Mouse (Mus musculus) layer of hippocampus, adult 2 months (tissue): Measurements from ENCODE around the gene Rapgef1. TPM values are rescaled to one million over a fixed set of nuclear protein-coding genes. Genes with fewer than 3 reads are reported as not detected.
"Not testable (repeated sequence)": the region's sequence is repeated elsewhere in the genome, so short reads cannot be mapped to it uniquely, and the experiment has no call there.

Source experiments
- DNase-seq, 2 experiments: peaks; one replicate each; pipeline ENCODE4 v3.0.0; 2022; ENCODE audit warnings: low spot score in 2 of 2
- H3K27ac ChIP-seq: fragments of 200-600 bp; 2 replicates; pipeline ENCODE4 v1.8.1; 2022
- H3K4me3 ChIP-seq: fragments of 200-600 bp; 2 replicates; pipeline ENCODE4 v1.8.1; 2022; ENCODE audit warnings: mild to moderate bottlenecking
- CTCF ChIP-seq: fragments of 200-600 bp; conservative IDR thresholded peaks from 2 replicates; pipeline ENCODE4 v1.8.1; 2022; ENCODE audit warnings: antibody characterized with exemption, mild to moderate bottlenecking, moderate library complexity
- total RNA-seq, 2 experiments: library from RNA; stranded (reverse); gene quantifications; 2 replicates each; pipeline ENCODE4 v1.2.3; 2021

The Rapgef1 gene
- total RNA-seq, 2 experiments from 2014 or later: 91.3 to 94.9 TPM

DNA sequence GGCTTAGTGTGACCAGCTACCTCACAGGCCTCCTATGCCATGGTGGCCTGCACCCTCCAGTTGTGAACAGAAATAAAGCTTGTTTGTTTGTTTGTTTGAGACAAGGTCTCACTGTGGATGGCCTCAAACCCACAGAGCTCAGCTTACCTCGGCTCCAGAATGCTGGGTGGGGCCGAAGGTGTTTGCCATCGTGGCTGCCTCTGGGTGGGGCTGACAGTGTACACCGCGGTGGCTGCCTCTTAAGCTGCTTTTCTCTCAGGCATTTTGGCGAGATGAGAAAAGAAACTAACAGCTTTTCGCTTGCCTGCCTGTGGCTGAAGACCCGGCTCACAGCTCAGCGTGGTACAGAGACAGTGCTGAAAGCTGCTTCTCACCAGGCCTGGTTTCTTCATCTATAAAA, 149.4 kb downstream of the Rapgef1 start:
- no peak for DNase-seq
- TF ChIP-seq CTCF: no peak
- Histone ChIP-seq H3K27ac (no peak overlapping the region), H3K4me3 (no peak overlapping the region)

DNA sequence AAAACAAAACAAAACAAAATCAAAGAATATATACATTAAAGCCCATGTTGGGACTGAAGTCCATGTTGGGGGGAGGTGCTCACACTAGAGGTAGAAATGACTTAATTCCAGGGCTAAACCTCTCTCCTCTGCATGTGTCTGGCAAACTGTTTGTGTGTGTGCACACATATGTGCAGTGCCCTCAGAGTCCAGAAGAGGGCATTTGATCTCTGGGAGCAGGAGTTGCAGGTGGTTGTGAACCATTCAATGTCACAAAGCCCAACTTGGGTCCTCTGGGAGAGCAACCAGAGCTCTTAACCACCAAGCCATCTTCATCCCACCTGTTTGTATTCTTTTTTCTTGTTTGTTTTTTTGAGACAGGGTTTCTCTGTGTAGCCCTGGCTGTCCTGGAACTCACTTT, 150.6 kb downstream of the Rapgef1 start:
- DNase-seq: no peak
- no peak overlapping the region for H3K27ac ChIP-seq

DNA sequence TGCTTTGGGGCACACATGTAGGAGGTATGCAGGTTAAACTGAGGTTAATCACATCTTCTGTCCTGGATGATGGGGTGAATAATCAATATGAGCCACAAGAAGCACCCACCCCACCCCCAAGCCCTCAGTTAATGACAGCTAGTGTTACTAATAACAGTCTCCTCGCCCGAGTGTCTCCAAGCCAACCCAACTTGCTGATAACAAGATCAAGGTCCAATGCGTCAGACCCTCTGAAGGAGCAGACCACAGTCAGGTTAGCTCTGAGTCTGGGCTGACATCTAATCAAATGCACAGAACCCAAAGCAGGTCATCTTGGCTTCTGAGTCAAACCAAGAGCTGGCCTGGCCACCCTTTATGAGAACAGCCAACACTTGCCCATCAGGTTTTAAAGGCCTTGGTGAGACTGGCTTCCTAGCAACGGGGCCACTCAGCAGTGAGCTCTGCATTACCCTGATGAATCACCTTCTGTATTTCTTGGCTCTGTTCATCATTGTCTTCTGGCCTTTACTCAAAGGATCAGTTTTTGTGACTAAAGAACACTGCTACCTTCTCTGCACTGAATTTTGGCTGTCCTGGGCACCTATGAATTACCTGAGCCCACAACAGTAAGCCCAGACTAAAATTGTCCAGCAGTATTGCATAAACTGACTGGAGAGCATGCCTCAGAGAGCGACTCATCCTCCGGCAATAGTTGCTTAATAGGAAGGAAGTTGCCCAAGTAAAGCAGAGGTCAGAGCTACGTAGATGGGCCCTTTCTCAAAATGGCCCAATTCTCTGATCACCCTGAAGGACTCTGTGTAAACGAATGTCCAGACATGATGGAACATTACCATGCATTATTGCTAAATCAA, 152.3 kb downstream of the Rapgef1 start:
- Histone ChIP-seq H3K27ac (no peak overlapping the region), H3K4me3 (no peak overlapping the region)
- no peak for DNase-seq
- TF ChIP-seq CTCF: no peak

More for the DNA sequence above, 150.6 kb downstream of the Rapgef1 start:
- H3K4me3 ChIP-seq: no peak overlapping the region
- TF ChIP-seq CTCF: peak; percentile 47

DNA sequence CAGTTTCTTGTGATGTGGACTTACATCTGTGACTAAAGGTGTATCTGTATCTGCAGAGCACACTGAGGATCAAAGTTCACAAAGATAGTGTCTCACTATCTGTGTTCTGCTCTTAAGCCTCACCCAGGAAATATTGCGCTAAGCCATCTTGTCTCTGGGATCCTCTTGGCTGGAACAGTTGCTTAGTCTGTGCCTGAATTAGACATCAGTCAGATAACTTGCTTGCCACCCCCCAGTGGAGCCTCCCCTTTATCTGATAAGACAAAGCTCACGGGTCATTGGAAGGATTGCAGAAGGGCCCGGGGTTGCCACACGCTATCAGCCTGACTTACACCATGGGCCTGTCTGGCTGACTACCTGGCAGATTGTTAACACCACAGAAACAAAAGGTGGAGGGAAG, 153.8 kb downstream of the Rapgef1 start:
- H3K4me3 ChIP-seq: no peak overlapping the region
- H3K27ac ChIP-seq: no peak overlapping the region
- no peak for TF ChIP-seq CTCF
- DNase-seq: no peak

DNA sequence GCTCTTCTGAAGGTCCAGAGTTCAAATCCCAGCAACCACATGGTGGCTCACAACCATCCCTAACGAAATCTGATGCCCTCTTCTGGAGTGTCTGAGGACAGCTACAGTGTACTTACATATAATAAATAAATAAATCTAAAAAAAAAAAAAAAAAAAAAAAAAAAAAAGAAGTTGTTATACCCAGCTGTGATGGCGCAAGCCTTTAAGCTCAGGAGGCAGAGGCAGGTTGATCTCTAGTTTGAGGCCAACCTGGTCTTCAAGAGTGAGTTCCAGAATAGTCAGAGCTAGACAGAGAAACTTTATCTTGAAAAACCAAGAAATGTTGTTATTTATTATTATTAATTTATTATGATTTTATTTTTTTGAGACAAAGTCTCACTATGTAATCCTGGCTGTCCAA, 161.7 kb downstream of the Rapgef1 start:
- H3K4me3 ChIP-seq, H3K27ac ChIP-seq, DNase-seq: not testable (repeated sequence)

DNA sequence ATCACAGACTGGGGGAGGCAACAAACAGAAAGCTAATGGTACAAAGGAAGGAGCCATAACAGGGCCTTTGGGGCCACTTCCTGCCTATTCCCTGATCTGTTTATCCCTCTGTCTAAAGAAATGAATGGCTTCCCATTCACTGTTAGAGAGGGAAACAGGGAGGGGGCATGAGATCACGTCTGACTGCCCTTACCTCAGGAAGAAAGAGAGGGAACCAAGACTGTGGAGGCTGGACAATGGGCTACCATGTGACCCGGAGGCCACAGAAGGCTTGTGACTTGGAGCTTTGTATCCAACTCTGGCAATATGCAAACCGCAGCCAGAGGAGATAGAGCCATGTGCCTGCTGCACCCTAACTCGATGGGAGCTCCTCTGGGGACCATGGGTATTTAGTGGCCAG, 164.8 kb downstream of the Rapgef1 start:
- Histone ChIP-seq H3K4me3 (no peak overlapping the region), H3K27ac (no peak overlapping the region)
- TF ChIP-seq CTCF: no peak
- no peak for DNase-seq

DNA sequence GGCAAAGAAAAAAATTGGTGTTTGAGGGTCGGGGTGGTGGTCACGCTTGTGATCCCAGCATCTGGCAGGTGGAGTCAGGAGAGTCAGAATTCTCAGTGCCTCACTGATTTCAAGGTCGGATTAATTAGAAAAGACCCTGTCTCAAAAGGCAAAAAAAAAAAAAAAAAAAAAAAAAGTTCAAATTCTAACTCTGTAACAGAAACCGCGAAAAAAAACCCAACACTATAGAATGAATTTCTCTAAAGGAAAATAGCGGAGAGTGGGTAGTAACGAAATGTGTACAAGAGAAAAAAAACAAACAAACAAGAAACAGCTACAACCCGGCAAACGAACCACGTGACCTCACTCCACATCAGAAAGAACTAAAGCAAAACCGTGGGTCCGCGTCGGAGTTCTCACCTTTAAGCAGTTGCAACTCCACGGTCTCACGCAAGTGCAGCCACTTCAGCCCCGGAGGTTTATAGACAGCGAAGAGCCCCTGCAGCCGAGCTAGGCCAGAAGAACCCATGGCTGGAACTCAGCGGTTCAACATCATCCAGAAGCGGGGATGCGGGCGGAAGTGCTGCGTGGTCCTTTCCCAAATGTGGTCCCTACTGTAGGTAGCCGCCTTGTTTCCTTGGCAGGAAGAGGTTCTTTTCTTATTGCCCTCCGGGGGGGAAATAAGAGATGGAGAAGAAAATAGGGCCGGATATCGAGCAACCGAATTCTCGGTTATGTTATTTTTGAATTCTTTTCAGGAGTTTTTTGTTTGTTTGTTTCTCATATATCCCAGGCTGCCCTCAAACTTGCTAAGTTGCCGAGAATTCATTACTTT, 167.8 kb downstream of the Rapgef1 start, which contains the start of gene Coq4:
TSS of gene Coq4 (plus strand) at position 390 of the 814 bp plus-strand sequence.
- H3K27ac ChIP-seq: peak within 1 kb of the TSS; percentile 87
- no peak for TF ChIP-seq CTCF
- peak within 1 kb of the TSS; percentile 75 for H3K4me3 ChIP-seq
- peak; percentile 92 for DNase-seq

DNA sequence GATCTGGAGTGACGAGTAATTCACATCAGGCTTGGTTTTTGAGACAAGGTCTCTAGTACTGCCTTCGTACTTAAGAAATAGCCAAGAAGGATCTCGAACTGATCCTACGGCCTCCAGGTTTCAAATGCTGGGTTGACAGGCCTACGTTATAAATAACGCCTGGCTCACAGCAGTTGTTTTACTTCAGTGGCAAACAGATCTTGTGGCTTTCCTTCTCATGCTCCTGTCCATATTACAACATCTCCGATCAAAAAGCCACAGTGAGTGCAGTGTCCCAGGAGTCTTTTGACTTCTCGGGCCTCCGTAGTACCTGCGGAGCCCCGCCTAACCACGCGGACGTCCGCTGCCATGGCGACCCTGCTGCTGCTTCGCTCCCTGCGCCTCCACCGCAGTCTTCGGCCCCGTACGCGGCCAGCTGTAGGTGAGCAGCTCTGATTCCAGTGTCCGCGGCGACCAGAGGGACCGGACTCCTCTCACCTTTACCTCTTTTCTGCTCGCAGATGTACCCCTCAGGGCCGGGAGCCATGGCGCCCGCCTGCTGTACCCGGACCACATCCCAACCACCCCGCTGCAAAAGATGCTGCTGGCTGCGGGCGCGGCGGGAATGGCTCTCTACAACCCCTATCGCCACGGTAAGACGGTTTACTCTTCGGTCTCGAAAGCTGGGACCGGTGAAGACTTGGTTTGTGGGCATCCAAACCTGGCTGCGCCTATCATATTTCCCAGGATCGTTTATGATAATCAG, 168.6 kb downstream of the Rapgef1 start, which contains the start of gene Trub2:
TSS of gene Trub2 (minus strand) at position 566 of the 745 bp plus-strand sequence.
- TF ChIP-seq CTCF: no peak
- peak; percentile 84 to 88 for DNase-seq
- peak within 1 kb of the TSS; percentile 75 for H3K4me3 ChIP-seq
- H3K27ac ChIP-seq: peak within 1 kb of the TSS; percentile 87

Other genes with a start within 250 kb of the Rapgef1 start
- under 1 TPM; 0.79 to 0.98 TPM for gene Gm13420, start 132.0 kb downstream of the Rapgef1 start, total RNA-seq
- gene Gm13547, start 139.6 kb downstream of the Rapgef1 start, total RNA-seq: not detected
- gene Coq4, start 167.8 kb downstream of the Rapgef1 start, total RNA-seq: 10 to 100 TPM; 25.8 to 26.5 TPM
- 10 to 100 TPM; 47.7 to 48.6 TPM for gene Trub2, start 168.8 kb downstream of the Rapgef1 start, total RNA-seq
- 10 to 100 TPM; 65.4 to 67.3 TPM for gene Slc27a4, start 182.9 kb downstream of the Rapgef1 start, total RNA-seq
- 10 to 100 TPM; 43.0 to 48.7 TPM for gene Urm1, start 200.4 kb downstream of the Rapgef1 start, total RNA-seq
- gene Cercam, start 249.4 kb downstream of the Rapgef1 start, total RNA-seq: 1 to 10 TPM; 7.9 to 10.0 TPM